Mouse (Mus musculus) liver, postnatal 0 days (tissue): Measurements from ENCODE around the gene Cnnm2.
"Not testable (repeated sequence)": the region's sequence is repeated elsewhere in the genome, so short reads cannot be mapped to it uniquely, and the experiment has no call there.

Experiments used
- CTCF ChIP-seq: sonication (generic); IDR thresholded peaks from 2 replicates; pipeline ENCODE4 v1.5.1; 2016; ENCODE audit warnings: antibody characterized with exemption, low read depth
- EP300 ChIP-seq: IDR thresholded peaks from 2 replicates; pipeline ENCODE4 v1.6.1; 2016; ENCODE audit warnings: antibody characterized with exemption, low read depth, mild to moderate bottlenecking

DNA sequence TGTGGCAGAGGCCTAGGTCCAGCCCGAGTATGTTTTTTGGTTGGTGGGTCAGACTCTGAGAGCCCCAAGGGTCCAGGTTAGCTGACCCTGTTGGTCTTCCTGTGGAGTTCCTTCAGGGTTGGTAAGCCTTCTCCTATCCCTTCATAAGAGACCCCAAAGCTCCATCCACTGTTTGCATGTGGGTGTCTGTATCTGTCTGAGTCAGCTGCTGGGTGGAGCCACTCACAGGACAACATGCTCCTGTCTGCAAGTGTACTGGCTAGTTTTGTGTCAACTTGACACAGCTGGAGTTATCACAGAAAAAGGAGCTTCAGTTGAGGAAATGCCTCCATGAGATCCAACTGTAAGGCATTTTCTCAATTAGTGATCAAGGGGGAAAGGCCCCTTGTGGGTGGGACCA is 17.7 kb downstream of the Cnnm2 start:
- not testable (repeated sequence) for TF ChIP-seq CTCF, EP300
